Mouse (Mus musculus) heart, embryonic 13.5 days (tissue): ENCODE measurements around the gene Gpr155. TPM values are rescaled to one million over a fixed set of nuclear protein-coding genes. Genes with fewer than 3 reads are reported as not detected.

ENCODE experiments used
- ATAC-seq: fragments of 200-750 bp; cut with Nextera tagmentation; 2 replicates; pipeline ENCODE4 v1.8.0; 2017; ENCODE audit warnings: moderate TSS enrichment; ENCODE audit not compliant: insufficient number of reproducible peaks, low FRiP score, low TSS enrichment; ENCODE audit errors: extremely low read depth
- H3K27ac ChIP-seq: fragments of 300-500 bp; sonication (generic); replicated peaks from 2 replicates; pipeline ENCODE4 v1.5.1; 2015; ENCODE audit warnings: moderate library complexity, mild to moderate bottlenecking, inconsistent platforms
- H3K27me3 ChIP-seq: fragments of 300-500 bp; sonication (generic); replicated peaks from 2 replicates; pipeline ENCODE4 v1.6.1; 2015; ENCODE audit warnings: mild to moderate bottlenecking, inconsistent platforms
- H3K36me3 ChIP-seq: fragments of 300-500 bp; sonication (generic); 2 replicates; pipeline ENCODE4 v1.6.1; 2015; ENCODE audit warnings: mild to moderate bottlenecking, inconsistent platforms
- H3K4me1 ChIP-seq: fragments of 300-500 bp; sonication (generic); 2 replicates; pipeline ENCODE4 v1.6.1; 2015; ENCODE audit warnings: inconsistent platforms
- H3K4me2 ChIP-seq: fragments of 300-500 bp; sonication (generic); 2 replicates; pipeline ENCODE4 v1.6.1; 2015; ENCODE audit warnings: inconsistent platforms, mild to moderate bottlenecking, moderate library complexity
- H3K4me3 ChIP-seq: fragments of 300-500 bp; sonication (generic); 2 replicates; pipeline ENCODE4 v1.5.1; 2015; ENCODE audit warnings: moderate library complexity, mild to moderate bottlenecking, inconsistent platforms
- H3K9ac ChIP-seq: fragments of 300-500 bp; sonication (generic); 2 replicates; pipeline ENCODE4 v1.6.1; 2015; ENCODE audit warnings: inconsistent platforms, mild to moderate bottlenecking, moderate library complexity
- H3K9me3 ChIP-seq: fragments of 300-500 bp; sonication (generic); 2 replicates; pipeline ENCODE4 v1.6.1; 2016; ENCODE audit warnings: inconsistent platforms
- WGBS: fragments of 180-500 bp; shearing (Covaris S2); methylation state at CpG from one replicate; pipeline ENCODE4 v1.1.7; 2015; ENCODE audit warnings: mixed read lengths; 5-methylcytosine and 5-hydroxymethylcytosine counted together
- polyA plus RNA-seq: library from polyadenylated mRNA; unstranded; fragments of >200 nt; fragmentation: Nextera tagmentation; extraction: Ambion mirVana; gene quantifications from 2 replicates; pipeline ENCODE4 v1.2.1, GENCODE M21; 2015

The Gpr155 gene
- polyA plus RNA-seq, 1 experiment from 2014 or later = 4.8 TPM

- WGBS = 81% methylated on average over 9 of the region's 9 CpGs
- Histone ChIP-seq H3K27ac (no peak overlapping the region), H3K27me3 (0 out of 2 replicates have a peak, but pooled peaks cover 5% of the 10 kb centered on the region), H3K9me3 (no peaks in the 10 kb centered on the region), H3K9ac (no peak overlapping the region), H3K4me1 (no peaks in the 10 kb centered on the region), H3K4me2 (no peak overlapping the region), H3K4me3 (no peak overlapping the region), H3K36me3 (no peaks in the 10 kb centered on the region)
- no peak for ATAC-seq
Measured at GRCm38 (mm10) chr2:73406336-73406915, 20.1 kb upstream of the Gpr155 start.

GRCm38 (mm10) chr2:73404980-73405379 is 18.6 kb upstream of the Gpr155 start:
- Histone ChIP-seq H3K27me3 (0 out of 2 replicates have a peak, but pooled peaks cover 5% of the 10 kb centered on the region), H3K4me1 (no peaks in the 10 kb centered on the region), H3K4me2 (no peak overlapping the region), H3K9ac (no peak overlapping the region), H3K36me3 (no peaks in the 10 kb centered on the region), H3K27ac (no peak overlapping the region), H3K9me3 (no peaks in the 10 kb centered on the region), H3K4me3 (no peak overlapping the region)
- WGBS = 80% methylated on average over 7 of the region's 7 CpGs
- ATAC-seq = no peak

- WGBS = 74% methylated on average over 9 of the region's 9 CpGs
- Histone ChIP-seq H3K27ac (no peak overlapping the region), H3K9ac (no peak overlapping the region), H3K27me3 (0 out of 2 replicates have a peak, but pooled peaks cover 5% of the 10 kb centered on the region), H3K4me3 (no peak overlapping the region), H3K36me3 (no peaks in the 10 kb centered on the region), H3K4me1 (no peaks in the 10 kb centered on the region), H3K4me2 (no peak overlapping the region), H3K9me3 (no peaks in the 10 kb centered on the region)
- ATAC-seq = no peak
Measured at GRCm38 (mm10) chr2:73404442-73404841, 18.1 kb upstream of the Gpr155 start.

GRCm38 (mm10) chr2:73403385-73404013 is 17.1 kb upstream of the Gpr155 start:
- H3K36me3 ChIP-seq = no peaks in the 10 kb centered on the region
- no peak overlapping the region for H3K27ac ChIP-seq
- no peak overlapping the region for H3K4me2 ChIP-seq
- H3K9ac ChIP-seq = no peak overlapping the region
- no peaks in the 10 kb centered on the region for H3K9me3 ChIP-seq
- 66% methylated on average over 15 of the region's 15 CpGs for WGBS
- ATAC-seq = no peak
- H3K27me3 ChIP-seq = 0 out of 2 replicates have a peak, but pooled peaks cover 5% of the 10 kb centered on the region
- no peaks in the 10 kb centered on the region for H3K4me1 ChIP-seq
- H3K4me3 ChIP-seq = no peak overlapping the region

DNA sequence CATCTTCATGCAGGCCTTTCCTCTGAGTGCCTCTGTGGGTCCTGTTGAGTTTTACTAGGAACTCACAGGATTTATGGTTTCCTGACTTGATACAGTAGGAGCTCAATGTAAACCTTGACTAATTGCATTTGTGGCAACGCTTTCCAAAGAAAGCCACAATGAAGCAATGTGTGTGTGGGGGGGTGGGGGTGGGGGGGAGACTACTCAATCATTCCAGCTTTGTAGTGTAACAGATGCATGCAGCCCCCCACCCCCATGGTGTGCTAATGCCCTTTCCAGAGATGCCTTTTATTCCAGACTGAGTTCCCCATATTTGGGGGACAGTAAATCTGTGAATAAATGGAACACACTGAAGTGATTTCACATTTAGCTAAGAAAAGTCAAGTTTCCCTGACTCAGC is 15.3 kb upstream of the Gpr155 start:
- Histone ChIP-seq H3K36me3 (no peaks in the 10 kb centered on the region), H3K9ac (no peak overlapping the region), H3K4me1 (no peaks in the 10 kb centered on the region), H3K4me3 (no peak overlapping the region), H3K9me3 (no peaks in the 10 kb centered on the region), H3K4me2 (no peak overlapping the region), H3K27me3 (0 out of 2 replicates have a peak, but pooled peaks cover 5% of the 10 kb centered on the region), H3K27ac (no peak overlapping the region)
- ATAC-seq = no peak
- WGBS = 66% methylated on average over 1 of the region's 1 CpGs

DNA sequence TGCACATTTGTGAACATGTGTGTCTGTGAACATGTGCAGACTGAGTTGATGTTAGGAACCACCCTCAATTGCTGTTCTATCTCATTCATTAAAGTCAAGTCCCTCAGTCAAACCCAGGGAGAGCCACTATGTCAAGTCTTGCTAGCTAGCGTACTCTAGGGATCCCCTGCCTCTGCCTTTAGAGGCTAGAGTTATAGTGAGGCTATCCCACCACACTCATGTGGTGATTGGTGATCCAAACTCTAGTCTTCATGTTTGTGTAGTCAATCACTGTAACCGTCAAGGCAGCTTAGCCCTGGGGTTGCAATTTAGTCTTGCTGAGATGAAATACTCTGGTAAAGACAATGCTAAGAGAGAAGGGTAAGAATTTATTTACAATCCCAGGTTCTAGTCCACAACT is 11.1 kb upstream of the Gpr155 start:
- H3K4me2 ChIP-seq = no peak overlapping the region
- no peaks in the 10 kb centered on the region for H3K4me1 ChIP-seq
- no peak overlapping the region for H3K4me3 ChIP-seq
- H3K9ac ChIP-seq = no peak overlapping the region
- no peaks in the 10 kb centered on the region for H3K36me3 ChIP-seq
- no peak for ATAC-seq
- no peaks in the 10 kb centered on the region for H3K9me3 ChIP-seq
- no peak overlapping the region for H3K27ac ChIP-seq
- WGBS = 86% methylated on average over 2 of the region's 2 CpGs
- 0 out of 2 replicates have a peak, but pooled peaks cover 8% of the 10 kb centered on the region for H3K27me3 ChIP-seq

- no peak for ATAC-seq
- Histone ChIP-seq H3K27ac (no peak overlapping the region), H3K9me3 (no peaks in the 10 kb centered on the region), H3K4me2 (no peak overlapping the region), H3K4me3 (no peak overlapping the region), H3K27me3 (0 out of 2 replicates have a peak, but pooled peaks cover 8% of the 10 kb centered on the region), H3K36me3 (no peaks in the 10 kb centered on the region), H3K9ac (no peak overlapping the region), H3K4me1 (no peaks in the 10 kb centered on the region)
- 75% methylated on average over 3 of the region's 3 CpGs for WGBS
Measured at GRCm38 (mm10) chr2:73396828-73397325, 10.5 kb upstream of the Gpr155 start.

- Histone ChIP-seq H3K9me3 (no peaks in the 10 kb centered on the region), H3K9ac (no peak overlapping the region), H3K36me3 (no peaks in the 10 kb centered on the region), H3K27me3 (0 out of 2 replicates have a peak, but pooled peaks cover 8% of the 10 kb centered on the region), H3K4me1 (no peaks in the 10 kb centered on the region), H3K27ac (no peak overlapping the region), H3K4me3 (no peak overlapping the region), H3K4me2 (no peak overlapping the region)
- ATAC-seq = no peak
- 77% methylated on average over 8 of the region's 8 CpGs for WGBS
Measured at GRCm38 (mm10) chr2:73395516-73395915, 9.1 kb upstream of the Gpr155 start.

- WGBS = 80% methylated on average over 3 of the region's 3 CpGs
- no peak overlapping the region for H3K4me2 ChIP-seq
- H3K27ac ChIP-seq = no peak overlapping the region
- no peaks in the 10 kb centered on the region for H3K9me3 ChIP-seq
- 0 out of 2 replicates have a peak, but pooled peaks cover 8% of the 10 kb centered on the region for H3K27me3 ChIP-seq
- H3K4me3 ChIP-seq = no peak overlapping the region
- ATAC-seq = no peak
- no peak overlapping the region for H3K9ac ChIP-seq
- H3K36me3 ChIP-seq = no peaks in the 10 kb centered on the region
- no peaks in the 10 kb centered on the region for H3K4me1 ChIP-seq
Measured at GRCm38 (mm10) chr2:73394476-73394875, 8.1 kb upstream of the Gpr155 start.

DNA sequence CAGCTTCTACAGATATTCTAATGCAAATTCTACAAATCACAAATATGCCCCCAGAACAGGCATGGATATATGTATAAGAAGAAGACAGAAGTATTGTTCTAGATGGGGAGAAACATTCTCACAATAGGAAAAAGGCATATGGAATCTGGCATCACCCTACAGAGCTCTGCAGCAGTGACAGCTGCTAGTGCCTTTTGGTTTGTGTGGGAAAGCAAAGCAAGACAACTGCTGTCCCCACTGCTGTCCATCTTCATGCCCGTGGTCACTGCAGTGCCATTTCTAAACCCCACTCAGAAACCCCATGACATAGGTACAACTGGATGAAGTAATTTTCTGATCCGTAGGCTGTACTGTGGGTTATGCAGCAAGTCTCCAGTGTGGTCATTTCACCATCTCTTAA is 6.4 kb upstream of the Gpr155 start:
- Histone ChIP-seq H3K4me2 (no peak overlapping the region), H3K27ac (no peak overlapping the region), H3K4me1 (no peaks in the 10 kb centered on the region), H3K9ac (no peak overlapping the region), H3K4me3 (no peak overlapping the region), H3K27me3 (0 out of 2 replicates have a peak, but pooled peaks cover 8% of the 10 kb centered on the region), H3K9me3 (no peaks in the 10 kb centered on the region), H3K36me3 (no peaks in the 10 kb centered on the region)
- ATAC-seq = no peak
- 83% methylated on average over 2 of the region's 2 CpGs for WGBS

DNA sequence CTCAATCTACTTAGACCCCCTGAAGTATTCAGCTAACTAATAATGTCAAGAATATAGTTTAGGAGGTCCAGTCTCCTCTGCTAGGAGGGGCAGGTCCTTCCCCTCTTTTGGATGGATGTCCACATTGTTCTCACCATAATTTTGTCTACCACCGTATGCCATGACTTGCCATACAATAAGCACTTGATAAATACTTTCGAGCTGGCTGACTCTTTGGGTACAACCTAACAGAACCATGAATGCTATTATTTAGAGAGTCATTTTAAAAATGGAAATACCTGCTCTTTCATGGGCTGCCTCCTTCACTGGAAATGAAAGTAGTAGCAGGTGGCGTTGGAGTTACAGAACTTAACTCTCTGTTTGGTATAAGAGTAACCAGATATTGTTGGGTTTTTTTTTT is 3.6 kb upstream of the Gpr155 start:
- H3K27ac ChIP-seq = no peak overlapping the region
- H3K4me3 ChIP-seq = no peak overlapping the region
- no peaks in the 10 kb centered on the region for H3K9me3 ChIP-seq
- no peak for ATAC-seq
- H3K27me3 ChIP-seq = 0 out of 2 replicates have a peak, but pooled peaks cover 8% of the 10 kb centered on the region
- H3K9ac ChIP-seq = no peak overlapping the region
- H3K4me2 ChIP-seq = no peak overlapping the region
- H3K4me1 ChIP-seq = peaks cover 8% of the 10 kb centered on the region; the same call in 1 of the 2 replicates
- H3K36me3 ChIP-seq = no peaks in the 10 kb centered on the region
- 84% methylated on average over 3 of the region's 3 CpGs for WGBS
